Mouse (Mus musculus) macrophage (primary cell): ENCODE data around the gene Rdh16. TPM values are rescaled to one million over a fixed set of nuclear protein-coding genes. Genes with fewer than 3 reads are reported as not detected.
"Not testable (repeated sequence)": the region's sequence is repeated elsewhere in the genome, so short reads cannot be mapped to it uniquely, and the experiment has no call there.

Experiments
- H3K27ac ChIP-seq: fragments of 350-480 bp; formaldehyde crosslinking; 2 replicates; pipeline ENCODE4 v1.9.0; 2021
- H3K36me3 ChIP-seq: fragments of 350-480 bp; formaldehyde crosslinking; 2 replicates; pipeline ENCODE4 v1.9.0; 2021; ENCODE audit errors: inconsistent target
- H3K4me3 ChIP-seq: fragments of 350-480 bp; formaldehyde crosslinking; 2 replicates; pipeline ENCODE4 v1.9.0; 2021; ENCODE audit errors: inconsistent target
- H3K79me2 ChIP-seq: fragments of 350-480 bp; formaldehyde crosslinking; 2 replicates; pipeline ENCODE4 v1.9.0; 2021; ENCODE audit errors: inconsistent target
- WGBS: methylation state at CpG from one replicate; pipeline ENCODE4 v1.1.7; 2026; ENCODE audit warnings: inconsistent platforms; ENCODE audit not compliant: missing documents; 5-methylcytosine and 5-hydroxymethylcytosine counted together
- polyA plus RNA-seq: library from polyadenylated mRNA; stranded (reverse); fragments of 250-400 nt; gene quantifications from 3 replicates; pipeline ENCODE4 v1.2.4, GENCODE M21; 2018; ENCODE audit warnings: inconsistent platforms

The Rdh16 gene
- polyA plus RNA-seq, 1 experiment from 2014 or later, result not detected

- Histone ChIP-seq H3K36me3 (no peaks in the 10 kb centered on the region), H3K79me2 (no peaks in the 10 kb centered on the region), H3K4me3 (no peak overlapping the region), H3K27ac (no peak overlapping the region)
Measured at GRCm38 (mm10) chr10:127856376-127856775, 55.4 kb downstream of the Rdh16 start.

- Histone ChIP-seq H3K27ac (no peak overlapping the region), H3K36me3 (no peaks in the 10 kb centered on the region), H3K79me2 (no peaks in the 10 kb centered on the region), H3K4me3 (no peak overlapping the region)
Measured at GRCm38 (mm10) chr10:127864931-127865330, 64.0 kb downstream of the Rdh16 start.

- Histone ChIP-seq H3K4me3 (no peak within 1 kb of the TSS), H3K27ac (no peak within 1 kb of the TSS), H3K36me3 (no peaks in the 10 kb centered on the region), H3K79me2 (no peaks in the 10 kb centered on the region)
- 96% methylated on average over 3 of the region's 3 CpGs for WGBS
Measured at GRCm38 (mm10) chr10:127866232-127866631, 65.3 kb downstream of the Rdh16 start, which contains the start of gene Rdh16f2. Gene Rdh16f2 (plus strand): TSS chr10:127866474.

DNA sequence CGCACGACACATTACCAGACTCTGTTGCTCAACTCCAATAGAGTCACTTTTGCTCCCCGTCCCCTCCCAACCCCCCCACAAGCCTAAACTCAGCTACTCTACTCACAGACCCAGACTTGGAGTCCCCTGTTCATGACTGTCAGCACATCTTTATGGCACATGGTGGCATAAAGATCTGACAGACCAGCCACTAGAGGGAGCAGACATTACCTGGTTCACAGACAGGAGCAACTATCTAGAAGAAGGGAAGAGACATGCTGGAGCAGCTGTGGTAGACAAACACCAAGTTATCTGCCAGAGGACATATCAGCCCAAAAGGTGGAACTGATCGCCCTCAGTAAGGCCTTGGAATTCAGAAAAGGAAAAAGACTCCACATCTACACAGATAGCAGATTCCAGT lies 71.5 kb downstream of the Rdh16 start:
- no peak overlapping the region for H3K4me3 ChIP-seq
- H3K27ac ChIP-seq, result no peak overlapping the region
- no peaks in the 10 kb centered on the region for H3K79me2 ChIP-seq
- H3K36me3 ChIP-seq, result no peaks in the 10 kb centered on the region
- WGBS, result 74% methylated on average over 4 of the region's 4 CpGs

DNA sequence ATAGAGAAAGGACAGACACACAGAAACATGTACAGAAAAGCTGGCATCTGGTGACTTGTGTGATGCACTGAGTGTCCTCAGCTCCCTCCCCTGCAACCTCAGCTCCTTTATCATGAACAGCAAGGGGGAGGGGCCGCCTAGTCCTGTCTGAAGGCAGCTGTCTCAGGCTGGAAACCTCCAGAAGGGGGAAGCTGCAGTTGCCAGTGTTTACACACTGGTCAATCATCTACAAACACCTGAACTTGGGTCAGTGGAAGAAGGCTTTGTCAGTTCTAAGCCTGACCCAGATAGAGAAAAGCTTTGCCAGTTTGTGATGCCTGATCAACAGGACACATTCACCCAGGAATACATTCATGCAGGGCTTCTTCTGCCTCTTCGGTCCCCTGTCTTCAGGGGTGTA lies 76.7 kb downstream of the Rdh16 start:
- Histone ChIP-seq H3K36me3 (no peaks in the 10 kb centered on the region), H3K4me3 (no peak overlapping the region), H3K27ac (no peak overlapping the region), H3K79me2 (no peaks in the 10 kb centered on the region)
- WGBS, result 67% methylated on average over 2 of the region's 2 CpGs

DNA sequence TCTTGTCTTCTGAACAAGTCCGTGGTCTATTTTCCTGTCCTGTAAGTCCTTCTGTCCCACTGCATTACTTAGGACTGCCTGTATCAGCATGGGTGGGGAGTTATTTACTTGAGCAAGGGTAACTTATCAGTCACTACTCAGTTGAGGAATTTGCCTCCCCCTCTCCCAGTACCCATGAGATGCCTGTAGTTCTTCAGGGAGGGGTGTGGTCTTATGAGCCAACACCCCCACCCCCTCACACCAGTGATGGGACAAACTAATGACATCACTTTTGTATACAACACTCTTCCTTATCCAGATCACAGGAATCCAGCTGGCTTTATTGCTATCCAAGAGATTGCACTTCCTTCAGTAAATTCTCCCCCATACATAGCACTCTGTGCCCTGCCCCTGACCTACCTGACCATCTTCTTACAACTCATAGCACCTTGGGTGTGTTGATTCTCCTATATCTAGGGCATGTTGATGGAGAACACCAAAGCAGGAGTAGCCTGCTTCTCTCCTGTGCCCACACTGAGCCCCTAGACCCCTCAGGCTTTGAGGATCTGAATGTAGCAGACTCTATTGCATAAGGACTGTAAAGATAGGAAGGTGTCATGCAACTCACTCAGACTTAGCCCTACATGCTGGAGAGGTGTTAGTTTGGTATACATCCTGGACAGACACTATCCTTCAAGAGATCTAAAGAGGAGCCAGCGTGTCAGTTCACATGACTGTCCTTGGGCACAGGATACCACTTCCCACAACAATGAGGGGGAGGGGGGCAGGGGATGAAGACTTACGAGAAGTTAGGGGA lies 77.5 kb downstream of the Rdh16 start:
- no peak overlapping the region for H3K27ac ChIP-seq
- no peaks in the 10 kb centered on the region for H3K36me3 ChIP-seq
- H3K4me3 ChIP-seq, result no peak overlapping the region
- H3K79me2 ChIP-seq, result no peaks in the 10 kb centered on the region
- WGBS, result 76% methylated on average over 3 of the region's 3 CpGs

- H3K27ac ChIP-seq, result no peak overlapping the region
- 95% methylated on average over 3 of the region's 3 CpGs for WGBS
- H3K36me3 ChIP-seq, result no peaks in the 10 kb centered on the region
- H3K79me2 ChIP-seq, result no peaks in the 10 kb centered on the region
- no peak overlapping the region for H3K4me3 ChIP-seq
Measured at GRCm38 (mm10) chr10:127879155-127879688, 78.3 kb downstream of the Rdh16 start.

GRCm38 (mm10) chr10:127881041-127881440 lies 80.1 kb downstream of the Rdh16 start:
- WGBS, result 98% methylated on average over 4 of the region's 4 CpGs
- Histone ChIP-seq H3K36me3 (no peaks in the 10 kb centered on the region), H3K27ac (no peak overlapping the region), H3K4me3 (no peak overlapping the region), H3K79me2 (no peaks in the 10 kb centered on the region)

DNA sequence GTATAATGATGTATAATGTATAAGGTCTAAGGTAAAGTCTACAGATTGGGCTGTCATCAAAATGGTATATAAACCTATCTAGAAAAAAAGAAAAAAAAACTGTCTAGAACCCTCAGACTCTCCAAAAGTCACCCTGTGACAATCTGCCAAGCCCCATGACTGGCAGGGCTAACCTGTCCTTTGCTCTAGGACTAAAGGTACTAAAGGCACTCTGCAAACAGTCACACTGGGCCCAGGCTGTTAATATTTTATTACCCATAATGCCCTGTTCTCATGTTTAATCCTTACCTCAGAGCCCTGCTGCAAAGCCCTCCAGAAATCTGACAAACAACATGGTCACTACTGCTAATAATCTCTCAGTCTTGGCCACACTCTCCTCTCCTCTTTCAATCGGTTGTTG lies 85.6 kb downstream of the Rdh16 start:
- H3K36me3 ChIP-seq, result no peaks in the 10 kb centered on the region
- no peaks in the 10 kb centered on the region for H3K79me2 ChIP-seq
- H3K27ac ChIP-seq, result no peak overlapping the region
- H3K4me3 ChIP-seq, result no peak overlapping the region
- WGBS, result 63% methylated on average over 1 of the region's 1 CpGs

DNA sequence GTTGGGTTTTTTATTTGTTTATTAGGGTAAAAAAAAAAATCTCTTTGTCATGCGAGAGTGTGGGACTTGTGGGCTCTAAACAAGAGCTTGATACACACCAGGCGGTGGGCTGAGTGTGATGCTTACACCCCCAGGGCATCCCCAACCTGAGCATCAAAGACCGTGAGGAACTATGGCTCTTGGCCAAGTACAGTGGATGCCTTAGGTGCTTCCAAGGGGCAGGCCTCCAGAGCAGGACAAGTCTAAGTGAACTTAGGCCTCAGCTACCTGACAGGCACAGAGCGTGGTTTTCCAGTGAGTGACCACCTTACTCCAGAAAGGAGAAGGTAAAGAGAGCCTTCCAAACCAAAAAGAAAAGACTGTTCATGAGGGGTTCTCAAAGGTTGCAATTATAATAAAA lies 86.0 kb downstream of the Rdh16 start:
- H3K36me3 ChIP-seq, result no peaks in the 10 kb centered on the region
- H3K79me2 ChIP-seq, result no peaks in the 10 kb centered on the region
- H3K27ac ChIP-seq, result no peak overlapping the region
- no peak overlapping the region for H3K4me3 ChIP-seq
- 87% methylated on average over 4 of the region's 4 CpGs for WGBS

DNA sequence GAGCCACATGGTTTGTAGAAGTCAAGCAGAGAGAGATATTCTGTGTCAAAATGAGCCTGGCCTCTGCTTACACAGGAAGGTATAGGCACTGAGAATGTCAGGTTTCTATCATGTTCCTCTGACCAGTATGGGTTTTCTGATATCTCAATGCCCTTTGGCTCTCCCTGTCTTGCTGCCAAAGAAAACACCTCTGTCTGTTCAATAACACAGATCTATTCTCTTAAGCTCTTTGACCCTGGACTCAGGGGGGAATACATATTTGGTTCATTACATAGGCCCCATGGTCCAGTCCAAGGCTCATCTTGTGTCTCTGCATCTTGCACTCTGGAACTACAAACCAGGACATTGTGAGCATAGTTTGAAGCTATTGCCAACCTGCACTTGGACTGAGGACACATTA lies 87.7 kb downstream of the Rdh16 start, which contains the start of gene Rdh7:
Gene Rdh7 (minus strand): TSS at position 213 of the 400 bp plus-strand sequence.
- H3K79me2 ChIP-seq, result no peaks in the 10 kb centered on the region
- no peak within 1 kb of the TSS for H3K4me3 ChIP-seq
- H3K27ac ChIP-seq, result no peak within 1 kb of the TSS
- H3K36me3 ChIP-seq, result no peaks in the 10 kb centered on the region

GRCm38 (mm10) chr10:127891481-127891880 lies 90.5 kb downstream of the Rdh16 start:
- Histone ChIP-seq H3K36me3 (no peaks in the 10 kb centered on the region), H3K79me2 (no peaks in the 10 kb centered on the region), H3K27ac (no peak overlapping the region), H3K4me3 (no peak overlapping the region)
- 90% methylated on average over 1 of the region's 1 CpGs for WGBS

DNA sequence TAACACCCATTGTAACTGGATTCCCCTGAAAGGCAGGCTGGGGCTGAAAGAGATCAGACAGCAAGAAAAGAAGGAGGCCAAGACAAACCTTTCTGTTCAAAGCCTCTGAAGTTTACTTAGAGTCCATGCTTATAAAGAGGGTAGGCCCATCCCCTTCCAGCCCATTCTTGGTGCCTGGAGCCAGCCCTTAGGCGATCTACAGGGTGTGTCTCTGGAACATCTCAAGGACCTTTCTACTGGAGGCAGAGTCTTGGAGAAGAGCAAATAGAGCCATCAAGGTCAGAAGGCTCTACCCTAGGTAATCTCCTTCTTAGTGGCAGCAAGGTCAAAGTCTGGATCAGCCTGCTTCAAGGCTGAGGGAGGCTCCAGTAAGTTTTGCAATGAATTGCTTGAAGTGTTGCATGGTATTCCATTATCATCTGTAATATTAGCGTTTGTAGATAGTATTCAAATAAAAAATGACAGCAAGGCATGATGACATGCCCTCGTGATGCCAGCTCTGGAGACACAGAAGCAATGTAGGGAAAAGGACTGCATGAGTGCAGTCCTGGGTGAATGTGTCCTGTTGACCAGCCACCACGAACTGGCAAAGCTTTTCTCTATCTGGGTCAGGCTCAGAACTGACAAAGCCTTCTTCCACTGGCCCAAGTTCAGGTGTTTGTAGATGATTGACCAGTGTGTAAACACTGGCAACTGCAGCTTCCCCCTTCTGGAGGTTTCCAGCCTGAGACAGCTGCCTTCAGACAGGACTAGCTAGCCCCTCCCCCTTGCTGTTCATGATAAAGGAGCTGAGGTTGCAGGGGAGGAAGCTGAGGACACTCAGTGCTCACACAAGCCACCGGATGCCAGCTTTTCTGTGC lies 92.4 kb downstream of the Rdh16 start:
- H3K27ac ChIP-seq, H3K79me2 ChIP-seq, H3K4me3 ChIP-seq, H3K36me3 ChIP-seq: not testable (repeated sequence)
- WGBS, result 53% methylated on average over 5 of the region's 5 CpGs
